Mouse (Mus musculus) limb, embryonic 10.5 days (tissue): Measurements from ENCODE around the gene Gck. TPM values are rescaled to one million over a fixed set of nuclear protein-coding genes. Genes with fewer than 3 reads are reported as not detected.
"Not testable (repeated sequence)": the region's sequence is repeated elsewhere in the genome, so short reads cannot be mapped to it uniquely, and the experiment has no call there.

Experiments used
- DNase-seq: peaks from one replicate; pipeline ENCODE4 v3.0.0-alpha.2; 2017; ENCODE audit warnings: low spot score
- H3K27ac ChIP-seq: fragments of 300-500 bp; sonication (generic); 2 replicates; pipeline ENCODE4 v1.5.1; 2016; ENCODE audit warnings: mild to moderate bottlenecking
- H3K27me3 ChIP-seq: fragments of 300-500 bp; sonication (generic); 2 replicates; pipeline ENCODE4 v1.6.1; 2016; ENCODE audit warnings: low read depth, mild to moderate bottlenecking; ENCODE audit not compliant: poor library complexity, severe bottlenecking
- H3K36me3 ChIP-seq: fragments of 300-500 bp; sonication (generic); 2 replicates; pipeline ENCODE4 v1.6.1; 2016; ENCODE audit warnings: mild to moderate bottlenecking, moderate library complexity
- H3K4me1 ChIP-seq: fragments of 300-500 bp; sonication (generic); 2 replicates; pipeline ENCODE4 v1.6.1; 2016
- H3K4me3 ChIP-seq: fragments of 300-500 bp; sonication (generic); 2 replicates; pipeline ENCODE4 v1.5.1; 2016; ENCODE audit warnings: mild to moderate bottlenecking, moderate library complexity
- H3K9me3 ChIP-seq: fragments of 300-500 bp; sonication (generic); replicated peaks from 2 replicates; pipeline ENCODE4 v1.6.1; 2016; ENCODE audit warnings: mild to moderate bottlenecking
- WGBS: fragments of 180-500 bp; shearing (Covaris S2); methylation state at CpG from one replicate; pipeline ENCODE4 v1.1.7; 2016; 5-methylcytosine and 5-hydroxymethylcytosine counted together
- polyA plus RNA-seq: library from polyadenylated mRNA; unstranded; fragments of >200 nt; fragmentation: Nextera tagmentation; extraction: Ambion mirVana; gene quantifications from 2 replicates; pipeline ENCODE4 v1.2.1, GENCODE M21; 2016

Gene Gck
- polyA plus RNA-seq, 1 experiment from 2014 or later, result 0.55 TPM

GRCm38 (mm10) chr11:5901950-5902349 is 47.9 kb downstream of the Gck start:
- peaks cover 43% of the 10 kb centered on the region for H3K4me1 ChIP-seq

GRCm38 (mm10) chr11:5901320-5901719 is 48.6 kb downstream of the Gck start:
- 21% methylated on average over 3 of the region's 3 CpGs for WGBS
- peaks cover 46% of the 10 kb centered on the region for H3K4me1 ChIP-seq
- DNase-seq, result no peak
- H3K27ac ChIP-seq, result peak overlapping the region; percentile 83
- H3K27me3 ChIP-seq, result peaks cover 77% of the 10 kb centered on the region
- peak overlapping the region; percentile 56 for H3K4me3 ChIP-seq
- no peaks in the 10 kb centered on the region for H3K9me3 ChIP-seq
- H3K36me3 ChIP-seq, result no peaks in the 10 kb centered on the region

More at GRCm38 (mm10) chr11:5901950-5902349, 47.9 kb downstream of the Gck start:
- H3K27me3 ChIP-seq, result peaks cover 70% of the 10 kb centered on the region
- no peaks in the 10 kb centered on the region for H3K9me3 ChIP-seq
- H3K4me3 ChIP-seq, result peak overlapping the region; percentile 56
- no peaks in the 10 kb centered on the region for H3K36me3 ChIP-seq
- peak; percentile 78 for DNase-seq
- H3K27ac ChIP-seq, result peak overlapping the region; percentile 83
- 2% methylated on average over 32 of the region's 32 CpGs for WGBS

GRCm38 (mm10) chr11:5899286-5899685 is 50.6 kb downstream of the Gck start:
- no peaks in the 10 kb centered on the region for H3K9me3 ChIP-seq
- peaks cover 84% of the 10 kb centered on the region for H3K27me3 ChIP-seq
- H3K4me1 ChIP-seq, result peaks cover 43% of the 10 kb centered on the region
- WGBS, result 93% methylated on average over 10 of the region's 10 CpGs
- H3K27ac ChIP-seq, result no peak overlapping the region
- H3K4me3 ChIP-seq, result no peak overlapping the region
- no peak for DNase-seq
- H3K36me3 ChIP-seq, result no peaks in the 10 kb centered on the region

GRCm38 (mm10) chr11:5898531-5898930 is 51.4 kb downstream of the Gck start, which contains the start of gene Myl7:
Gene Myl7, minus strand, starts transcription at chr11:5898782.
- 49% methylated on average over 5 of the region's 5 CpGs for WGBS
- DNase-seq, result no peak
- Histone ChIP-seq H3K4me3 (peak within 1 kb of the TSS; percentile 12; the same call in 1 of the 2 replicates), H3K36me3 (no peaks in the 10 kb centered on the region), H3K27ac (peak within 1 kb of the TSS; percentile 4; the same call in 1 of the 2 replicates), H3K27me3 (peaks cover 79% of the 10 kb centered on the region), H3K4me1 (peaks cover 45% of the 10 kb centered on the region), H3K9me3 (no peaks in the 10 kb centered on the region)

GRCm38 (mm10) chr11:5897839-5898238 is 52.0 kb downstream of the Gck start:
- Histone ChIP-seq H3K9me3 (no peaks in the 10 kb centered on the region), H3K4me1 (peaks cover 47% of the 10 kb centered on the region), H3K4me3 (peak overlapping the region; percentile 12; the same call in 1 of the 2 replicates), H3K27me3 (peaks cover 72% of the 10 kb centered on the region), H3K27ac (peak overlapping the region; percentile 4; the same call in 1 of the 2 replicates), H3K36me3 (no peaks in the 10 kb centered on the region)
- no peak for DNase-seq
- WGBS, result 5% methylated on average over 10 of the region's 10 CpGs

- no peaks in the 10 kb centered on the region for H3K9me3 ChIP-seq
- peaks cover 66% of the 10 kb centered on the region for H3K27me3 ChIP-seq
- H3K4me1 ChIP-seq, result peaks cover 47% of the 10 kb centered on the region
Observed at GRCm38 (mm10) chr11:5897230-5897629, 52.7 kb downstream of the Gck start.

GRCm38 (mm10) chr11:5893807-5894206 is 56.1 kb downstream of the Gck start:
- no peak overlapping the region for H3K4me3 ChIP-seq
- H3K9me3 ChIP-seq, result no peaks in the 10 kb centered on the region
- H3K27me3 ChIP-seq, result peaks cover 32% of the 10 kb centered on the region
- H3K4me1 ChIP-seq, result peaks cover 60% of the 10 kb centered on the region
- H3K27ac ChIP-seq, result no peak overlapping the region
- WGBS, result 73% methylated on average over 6 of the region's 6 CpGs
- no peaks in the 10 kb centered on the region for H3K36me3 ChIP-seq
- DNase-seq, result no peak

More at GRCm38 (mm10) chr11:5897230-5897629, 52.7 kb downstream of the Gck start:
- WGBS, result 18% methylated on average over 16 of the region's 16 CpGs
- Histone ChIP-seq H3K27ac (0 out of 2 replicates have a peak overlapping the region, but pooled peaks have one; percentile 4), H3K36me3 (no peaks in the 10 kb centered on the region), H3K4me3 (peak overlapping the region; percentile 12)
- DNase-seq, result no peak

- Histone ChIP-seq H3K4me1 (peaks cover 63% of the 10 kb centered on the region), H3K36me3 (no peaks in the 10 kb centered on the region), H3K9me3 (no peaks in the 10 kb centered on the region), H3K27ac (peak overlapping the region; percentile 32; the same call in 1 of the 2 replicates), H3K27me3 (peaks cover 23% of the 10 kb centered on the region), H3K4me3 (no peak overlapping the region)
- no peak for DNase-seq
- 26% methylated on average over 4 of the region's 4 CpGs for WGBS
Observed at GRCm38 (mm10) chr11:5892810-5893368, 57.0 kb downstream of the Gck start.

- Histone ChIP-seq H3K27me3 (peaks cover 16% of the 10 kb centered on the region), H3K27ac (peak overlapping the region; percentile 32), H3K9me3 (no peaks in the 10 kb centered on the region), H3K4me3 (no peak overlapping the region), H3K36me3 (no peaks in the 10 kb centered on the region), H3K4me1 (peaks cover 62% of the 10 kb centered on the region)
- no peak for DNase-seq
- 54% methylated on average over 8 of the region's 8 CpGs for WGBS
Observed at GRCm38 (mm10) chr11:5892151-5892591, 57.7 kb downstream of the Gck start.

- not testable (repeated sequence) for H3K9me3 ChIP-seq, H3K4me3 ChIP-seq, H3K27ac ChIP-seq, H3K27me3 ChIP-seq, DNase-seq, H3K36me3 ChIP-seq
- 52% methylated on average over 5 of the region's 5 CpGs for WGBS
- peaks cover 64% of the 10 kb centered on the region for H3K4me1 ChIP-seq
Observed at GRCm38 (mm10) chr11:5888563-5888962, 61.3 kb downstream of the Gck start.

- 70% methylated on average over 5 of the region's 5 CpGs for WGBS
- no peaks in the 10 kb centered on the region for H3K27me3 ChIP-seq
Observed at GRCm38 (mm10) chr11:5887250-5887649, 62.6 kb downstream of the Gck start.

GRCm38 (mm10) chr11:5886187-5886586 is 63.7 kb downstream of the Gck start:
- peak; percentile 76 for DNase-seq
- no peak overlapping the region for H3K4me3 ChIP-seq
- H3K27ac ChIP-seq, result peak overlapping the region; percentile 11; the same call in 1 of the 2 replicates
- no peaks in the 10 kb centered on the region for H3K27me3 ChIP-seq
- H3K4me1 ChIP-seq, result peaks cover 41% of the 10 kb centered on the region
- WGBS, result 19% methylated on average over 9 of the region's 9 CpGs
- no peaks in the 10 kb centered on the region for H3K9me3 ChIP-seq
- no peaks in the 10 kb centered on the region for H3K36me3 ChIP-seq

More at GRCm38 (mm10) chr11:5887250-5887649, 62.6 kb downstream of the Gck start:
- Histone ChIP-seq H3K36me3 (no peaks in the 10 kb centered on the region), H3K4me1 (peaks cover 51% of the 10 kb centered on the region), H3K9me3 (no peaks in the 10 kb centered on the region), H3K4me3 (no peak overlapping the region), H3K27ac (0 out of 2 replicates have a peak overlapping the region, but pooled peaks have one; percentile 64)
- no peak for DNase-seq

GRCm38 (mm10) chr11:5882518-5882917 is 67.4 kb downstream of the Gck start:
- H3K4me3 ChIP-seq, result no peak overlapping the region
- H3K36me3 ChIP-seq, result no peaks in the 10 kb centered on the region
- H3K27me3 ChIP-seq, result no peaks in the 10 kb centered on the region
- WGBS, result 76% methylated on average over 8 of the region's 8 CpGs
- no peaks in the 10 kb centered on the region for H3K9me3 ChIP-seq
- DNase-seq, result no peak
- no peak overlapping the region for H3K27ac ChIP-seq
- peaks cover 32% of the 10 kb centered on the region for H3K4me1 ChIP-seq
